Mouse (Mus musculus) layer of hippocampus, adult 9-10 months (tissue): ENCODE measurements around the gene Asic5.

Experiments used
- DNase-seq: peaks from one replicate; pipeline ENCODE4 v3.0.0; 2022; ENCODE audit warnings: low spot score

Asic5 gene

GRCm38 (mm10) chr3:82014148-82014703, 32.1 kb downstream of the Asic5 start:
- DNase-seq, result no peak

GRCm38 (mm10) chr3:82022421-82022920, 40.4 kb downstream of the Asic5 start:
- DNase-seq, result no peak

DNA sequence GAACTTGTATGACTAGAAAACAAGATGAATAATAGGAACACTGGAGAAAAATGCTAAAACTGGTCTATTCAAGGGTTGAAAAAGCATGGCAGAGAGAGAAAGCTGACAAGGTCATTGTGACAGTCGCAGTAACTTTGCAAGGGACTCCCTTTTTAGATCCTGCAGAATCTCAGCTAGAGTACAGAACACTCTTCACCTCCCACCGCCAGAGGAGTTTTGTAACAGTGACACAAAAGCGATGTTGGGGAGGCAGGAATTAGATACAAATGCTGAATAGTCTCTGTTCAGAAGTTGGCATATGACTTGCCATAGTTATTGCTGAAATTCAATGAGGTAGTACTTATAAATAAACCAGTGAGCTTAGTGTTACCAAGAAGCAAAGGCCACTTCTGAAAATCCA, 41.0 kb downstream of the Asic5 start:
- DNase-seq, result no peak

DNA sequence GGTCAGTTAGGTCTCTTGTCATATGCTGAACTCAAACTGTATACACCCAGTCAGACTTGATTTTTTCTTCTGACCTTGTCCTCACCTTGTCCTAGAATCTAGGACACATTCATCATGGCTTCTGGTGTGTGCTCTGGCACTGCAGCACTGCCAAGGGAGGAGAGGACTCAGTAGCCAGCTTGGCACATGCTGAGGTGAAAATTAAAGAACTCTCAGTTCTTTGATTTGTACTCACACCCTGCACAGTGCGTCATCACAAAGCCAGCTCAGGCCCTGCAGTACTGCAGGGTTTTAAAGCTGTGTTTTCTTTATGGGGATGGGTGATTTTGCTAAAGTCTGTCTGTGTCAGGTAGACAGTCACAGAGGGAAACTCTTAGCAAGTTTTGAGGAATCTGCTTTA, 45.2 kb downstream of the Asic5 start:
- no peak for DNase-seq

- DNase-seq, result no peak
Observed at GRCm38 (mm10) chr3:82029229-82029628, 47.1 kb downstream of the Asic5 start.

- DNase-seq, result no peak
Observed at GRCm38 (mm10) chr3:82030008-82030748, 48.1 kb downstream of the Asic5 start.

GRCm38 (mm10) chr3:82036262-82037044, 54.4 kb downstream of the Asic5 start:
- no peak for DNase-seq

GRCm38 (mm10) chr3:82043676-82044075, 61.6 kb downstream of the Asic5 start:
- DNase-seq, result no peak

DNA sequence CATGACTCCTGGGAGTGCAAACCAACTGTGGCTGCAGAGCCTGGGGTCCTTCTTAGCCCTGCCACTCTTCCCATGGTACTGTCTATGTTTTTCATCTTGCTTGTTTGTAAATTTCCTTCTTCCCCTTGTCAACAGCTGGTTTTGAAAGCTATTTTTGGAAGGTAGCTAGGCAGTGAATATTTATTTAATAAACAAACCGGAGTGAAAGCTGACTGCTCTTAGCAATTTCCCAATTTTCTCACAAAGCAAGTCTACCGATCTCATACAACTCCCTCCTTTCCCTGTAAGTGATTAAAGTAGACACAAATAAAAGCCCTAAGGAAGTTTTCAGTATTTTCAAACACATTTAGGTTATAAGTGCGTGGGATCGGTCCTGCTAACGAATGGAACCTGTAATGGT, 62.8 kb downstream of the Asic5 start:
- no peak for DNase-seq

DNA sequence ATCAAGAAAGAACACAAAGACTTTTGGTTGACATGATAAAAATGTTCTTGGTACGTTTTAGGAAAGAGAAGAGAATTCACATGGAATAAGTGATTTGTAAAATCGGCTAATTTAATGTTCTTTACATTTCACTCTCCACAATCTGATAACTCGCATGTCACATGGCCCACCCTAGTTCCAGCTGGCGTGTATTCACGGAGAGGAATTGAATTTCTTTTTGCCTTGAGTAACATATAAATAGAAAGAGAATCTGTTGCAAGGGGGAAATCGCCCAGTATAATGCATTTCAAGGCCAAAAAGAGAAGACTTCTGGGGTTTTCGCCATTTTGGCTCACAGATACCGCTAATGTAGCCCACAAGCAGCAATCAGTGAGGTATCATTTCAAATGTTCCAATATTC, 64.0 kb downstream of the Asic5 start:
- DNase-seq, result no peak

GRCm38 (mm10) chr3:82047100-82047753, 65.1 kb downstream of the Asic5 start:
- no peak for DNase-seq

DNA sequence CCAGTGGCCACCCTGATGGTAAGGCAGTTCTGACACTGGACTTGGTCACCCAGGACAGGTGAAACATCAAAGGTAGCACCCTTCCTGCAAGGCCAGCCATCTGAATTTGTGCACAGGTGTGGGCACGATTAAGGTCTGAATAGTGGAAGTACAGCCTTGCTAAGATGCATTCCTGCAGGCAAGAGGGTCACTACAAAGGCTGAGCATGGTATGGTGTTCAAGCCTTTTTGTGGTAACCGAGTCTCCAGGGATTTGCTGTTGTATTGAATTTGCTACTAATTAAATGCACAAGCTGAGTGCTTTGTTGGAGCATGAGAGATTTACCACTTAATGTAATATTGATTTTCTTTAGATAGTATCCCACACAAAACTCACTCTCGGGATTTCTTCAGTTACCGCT, 66.0 kb downstream of the Asic5 start:
- no peak for DNase-seq

- DNase-seq, result no peak
Observed at GRCm38 (mm10) chr3:82048681-82049080, 66.6 kb downstream of the Asic5 start.

GRCm38 (mm10) chr3:82051468-82051867, 69.4 kb downstream of the Asic5 start:
- no peak for DNase-seq

DNA sequence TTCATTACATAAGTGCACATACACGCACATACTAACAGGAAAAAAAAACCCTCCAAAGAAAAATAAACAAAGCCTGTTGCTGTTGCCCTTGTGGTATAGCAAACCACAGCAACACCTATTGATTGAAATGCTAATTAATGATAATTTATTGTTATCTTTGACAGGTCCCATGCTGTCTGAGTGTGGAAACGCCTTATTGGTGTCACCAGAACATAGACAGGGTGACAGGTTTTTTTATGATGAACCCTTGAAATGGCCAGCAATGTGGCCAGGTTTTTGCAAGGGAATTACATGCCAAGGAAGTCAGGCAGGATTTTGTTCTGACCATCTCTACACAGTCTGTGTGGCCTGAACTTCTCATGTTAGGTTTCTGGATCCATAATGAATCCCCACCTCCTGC, 69.9 kb downstream of the Asic5 start:
- DNase-seq, result no peak

- no peak for DNase-seq
Observed at GRCm38 (mm10) chr3:82054283-82054974, 72.3 kb downstream of the Asic5 start.

GRCm38 (mm10) chr3:82057201-82057600, 75.1 kb downstream of the Asic5 start:
- DNase-seq, result no peak

- DNase-seq, result no peak
Observed at GRCm38 (mm10) chr3:82061402-82062180, 79.5 kb downstream of the Asic5 start.

DNA sequence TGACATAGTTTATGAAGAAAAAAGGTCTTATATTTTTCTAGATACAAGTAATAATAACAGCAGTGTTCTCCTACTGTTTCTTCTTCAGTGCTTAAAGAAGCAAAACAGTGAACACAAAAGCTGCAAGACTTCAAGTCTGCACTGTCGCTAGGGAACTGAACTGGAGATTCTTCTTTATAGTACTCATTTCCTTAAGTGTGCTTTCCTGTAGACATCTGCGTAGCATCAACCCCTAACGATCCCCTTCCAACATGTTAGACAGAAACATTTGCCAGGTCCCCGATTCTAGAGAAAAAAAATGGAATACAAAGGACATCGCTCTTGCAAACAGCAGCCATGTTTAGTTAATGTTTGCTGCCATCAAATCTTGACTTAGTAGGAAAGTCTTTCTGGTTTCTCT, 85.7 kb downstream of the Asic5 start:
- DNase-seq, result no peak
